Mouse (Mus musculus) kidney, embryonic 14.5 days (tissue): ENCODE measurements around the gene Rnf187. TPM values are rescaled to one million over a fixed set of nuclear protein-coding genes. Genes with fewer than 3 reads are reported as not detected.

Experiments used
- ATAC-seq: fragments of 200-750 bp; cut with Nextera tagmentation; 2 replicates; pipeline ENCODE4 v1.8.0; 2017; ENCODE audit warnings: moderate number of reproducible peaks, mild to moderate bottlenecking, moderate TSS enrichment, moderate library complexity; ENCODE audit not compliant: low FRiP score, low TSS enrichment
- H3K27ac ChIP-seq: fragments of 300-500 bp; sonication (generic); 2 replicates; pipeline ENCODE4 v1.5.1; 2014; ENCODE audit warnings: low read depth, mild to moderate bottlenecking, low read length, moderate library complexity, mixed read lengths
- H3K27me3 ChIP-seq: fragments of 300-500 bp; sonication (generic); 2 replicates; pipeline ENCODE4 v1.6.1; 2014; ENCODE audit warnings: mild to moderate bottlenecking, low read length; ENCODE audit not compliant: control insufficient read depth, insufficient read depth
- H3K36me3 ChIP-seq: fragments of 300-500 bp; sonication (generic); 2 replicates; pipeline ENCODE4 v1.6.1; 2014; ENCODE audit warnings: low read length, mixed read lengths; ENCODE audit not compliant: control insufficient read depth, insufficient read depth
- H3K4me1 ChIP-seq: fragments of 300-500 bp; sonication (generic); 2 replicates; pipeline ENCODE4 v1.6.1; 2014; ENCODE audit warnings: low read length, mixed read lengths; ENCODE audit not compliant: control insufficient read depth, insufficient read depth
- H3K4me2 ChIP-seq: fragments of 300-500 bp; sonication (generic); replicated peaks from 2 replicates; pipeline ENCODE4 v1.6.1; 2014; ENCODE audit warnings: low read depth, mild to moderate bottlenecking, low read length
- H3K4me3 ChIP-seq: fragments of 300-500 bp; sonication (generic); 2 replicates; pipeline ENCODE4 v1.5.1; 2014; ENCODE audit warnings: mild to moderate bottlenecking, low read length
- H3K9ac ChIP-seq: fragments of 300-500 bp; sonication (generic); 2 replicates; pipeline ENCODE4 v1.6.1; 2014; ENCODE audit warnings: low read depth, mild to moderate bottlenecking, low read length, moderate library complexity
- H3K9me3 ChIP-seq: fragments of 300-500 bp; sonication (generic); 2 replicates; pipeline ENCODE4 v1.6.1; 2016; ENCODE audit warnings: low read length; ENCODE audit not compliant: control insufficient read depth
- WGBS: fragments of 180-500 bp; shearing (Covaris S2); extraction: QIAGEN DNeasy Blood & Tissue Kit; methylation state at CpG from one replicate; pipeline ENCODE4 v1.1.7; 2014; 5-methylcytosine and 5-hydroxymethylcytosine counted together
- polyA plus RNA-seq: library from polyadenylated mRNA; unstranded; fragments of >200 nt; fragmentation: Nextera tagmentation; extraction: Ambion mirVana; gene quantifications from 2 replicates; pipeline ENCODE4 v1.2.1, GENCODE M21; 2014

Gene Rnf187
- polyA plus RNA-seq, 1 experiment from 2014 or later: 304 TPM

DNA sequence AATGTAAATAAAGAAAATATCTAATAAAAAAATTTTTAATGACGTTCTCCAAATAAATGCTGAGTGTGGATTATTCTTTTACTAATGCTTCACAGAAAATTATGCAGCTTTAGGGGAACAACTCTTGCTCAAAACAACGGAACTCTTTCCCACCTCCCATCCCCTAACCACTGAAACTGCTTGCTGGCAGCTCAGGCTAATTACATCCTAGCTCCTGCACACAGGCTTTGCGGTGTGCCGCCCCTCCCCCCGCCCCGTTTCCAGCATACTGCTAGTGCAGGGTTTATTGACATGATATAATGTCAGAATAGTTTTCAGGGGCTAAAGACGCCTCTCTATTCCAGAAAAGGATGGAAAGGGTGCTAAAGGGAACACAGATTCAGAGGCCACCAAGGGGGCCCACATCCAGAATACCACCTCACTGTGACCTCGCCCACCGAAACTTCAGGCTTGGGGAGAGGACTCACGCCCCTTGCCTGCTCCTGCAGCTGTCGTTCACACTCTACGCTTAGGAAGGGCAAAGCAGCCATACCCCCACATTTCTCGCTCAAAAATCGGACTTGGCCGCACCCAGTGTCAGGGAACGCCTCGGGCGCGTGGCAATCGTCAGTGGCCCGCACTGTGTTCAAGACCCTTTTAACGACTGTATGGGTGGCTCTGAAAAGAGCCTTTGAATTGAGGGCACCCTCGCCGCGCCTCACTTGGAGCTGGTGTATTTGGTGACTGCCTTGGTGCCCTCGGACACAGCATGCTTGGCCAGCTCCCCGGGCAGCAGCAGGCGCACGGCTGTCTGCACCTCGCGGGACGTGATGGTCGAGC, 14.8 kb upstream of the Rnf187 start:
- Histone ChIP-seq H3K4me1 (peaks cover 20% of the 10 kb centered on the region; the same call in 1 of the 2 replicates), H3K27me3 (0 out of 2 replicates have a peak, but pooled peaks cover 3% of the 10 kb centered on the region), H3K9ac (peak overlapping the region; percentile 93), H3K9me3 (no peaks in the 10 kb centered on the region), H3K4me3 (peak overlapping the region; percentile 56), H3K36me3 (peaks cover 11% of the 10 kb centered on the region), H3K27ac (peak overlapping the region; percentile 100), H3K4me2 (peak overlapping the region; percentile 79)
- WGBS: 1% methylated on average over 33 of the region's 33 CpGs
- peak; percentile 5 for ATAC-seq

DNA sequence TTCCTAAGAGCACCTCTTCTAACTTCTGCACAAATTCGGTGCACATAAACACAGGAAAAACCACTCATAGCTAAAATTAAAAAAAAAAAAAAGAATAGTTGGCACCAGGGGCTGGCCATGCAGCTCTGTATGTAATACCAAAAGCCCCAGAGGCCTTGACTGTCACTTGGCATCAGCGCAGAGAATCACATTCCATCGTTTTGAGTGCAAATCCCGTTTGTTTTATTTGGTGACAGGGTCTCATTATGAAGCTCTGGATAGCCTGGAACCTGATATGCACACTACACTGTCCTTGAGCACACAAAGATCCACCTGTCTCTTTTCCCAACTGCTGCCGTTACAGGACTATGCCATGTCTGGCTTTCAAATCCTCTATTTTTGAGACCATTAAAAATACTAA, 12.5 kb upstream of the Rnf187 start:
- no peak for ATAC-seq
- H3K4me3 ChIP-seq: no peak overlapping the region
- no peak overlapping the region for H3K4me2 ChIP-seq
- H3K9me3 ChIP-seq: no peaks in the 10 kb centered on the region
- 0 out of 2 replicates have a peak, but pooled peaks cover 3% of the 10 kb centered on the region for H3K27me3 ChIP-seq
- H3K9ac ChIP-seq: no peak overlapping the region
- H3K27ac ChIP-seq: no peak overlapping the region
- WGBS: 70% methylated on average over 5 of the region's 5 CpGs
- no peaks in the 10 kb centered on the region; the same call in 1 of the 2 replicates for H3K36me3 ChIP-seq
- H3K4me1 ChIP-seq: peaks cover 11% of the 10 kb centered on the region; the same call in 1 of the 2 replicates

DNA sequence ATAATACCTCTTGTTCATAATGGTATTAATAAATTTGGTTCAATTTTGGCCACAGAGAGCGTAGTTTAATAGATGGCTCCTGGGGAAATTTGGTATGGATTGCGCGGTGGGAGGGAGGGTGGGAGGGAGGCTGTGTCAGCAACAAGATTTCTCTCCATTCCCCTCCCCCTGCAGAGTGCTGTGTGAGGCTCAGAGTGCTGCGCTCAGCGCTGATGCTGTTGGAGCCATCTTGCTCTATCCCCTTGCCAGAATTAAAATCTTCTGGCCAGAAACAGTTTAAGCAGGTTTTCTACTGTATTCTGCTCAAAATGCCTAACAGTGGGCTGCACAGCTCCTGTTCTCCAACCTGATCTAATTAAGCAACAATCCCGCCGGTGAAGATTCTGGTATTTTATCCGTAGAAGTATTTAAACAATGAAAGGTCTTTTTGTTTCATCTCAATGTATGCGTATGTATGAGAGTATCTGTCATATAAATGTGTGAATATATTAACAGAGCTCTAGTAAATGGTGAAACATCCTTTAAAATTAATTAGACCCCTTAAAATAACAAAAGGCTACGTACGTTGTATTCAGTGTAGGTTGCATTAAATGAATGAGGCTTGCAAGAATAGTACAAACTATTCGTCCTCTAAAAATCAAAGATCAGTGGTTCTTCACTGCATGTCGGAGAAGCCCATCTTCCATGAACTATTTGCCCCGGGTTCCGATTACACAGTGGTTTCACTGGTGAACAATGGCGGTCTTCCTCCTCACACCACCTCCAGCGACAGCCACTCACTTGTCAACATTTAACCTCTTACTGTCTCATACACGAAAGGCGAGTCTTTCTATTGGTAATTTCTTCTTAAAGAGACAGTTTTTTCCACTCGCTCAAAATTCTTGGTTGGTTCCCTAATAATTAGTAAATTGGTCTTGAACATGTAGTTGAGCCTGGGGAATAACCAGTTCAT, 11.0 kb upstream of the Rnf187 start:
- 0 out of 2 replicates have a peak, but pooled peaks cover 5% of the 10 kb centered on the region for H3K4me1 ChIP-seq
- H3K4me2 ChIP-seq: peak overlapping the region; percentile 65
- H3K4me3 ChIP-seq: peak overlapping the region; percentile 44
- 6% methylated on average over 20 of the region's 20 CpGs for WGBS
- H3K36me3 ChIP-seq: no peaks in the 10 kb centered on the region
- ATAC-seq: 0 out of 2 replicates have a peak, but pooled peaks have one; percentile 28
- peak overlapping the region; percentile 63 for H3K9ac ChIP-seq
- H3K27me3 ChIP-seq: 0 out of 2 replicates have a peak, but pooled peaks cover 3% of the 10 kb centered on the region
- peak overlapping the region; percentile 92 for H3K27ac ChIP-seq
- no peaks in the 10 kb centered on the region for H3K9me3 ChIP-seq

DNA sequence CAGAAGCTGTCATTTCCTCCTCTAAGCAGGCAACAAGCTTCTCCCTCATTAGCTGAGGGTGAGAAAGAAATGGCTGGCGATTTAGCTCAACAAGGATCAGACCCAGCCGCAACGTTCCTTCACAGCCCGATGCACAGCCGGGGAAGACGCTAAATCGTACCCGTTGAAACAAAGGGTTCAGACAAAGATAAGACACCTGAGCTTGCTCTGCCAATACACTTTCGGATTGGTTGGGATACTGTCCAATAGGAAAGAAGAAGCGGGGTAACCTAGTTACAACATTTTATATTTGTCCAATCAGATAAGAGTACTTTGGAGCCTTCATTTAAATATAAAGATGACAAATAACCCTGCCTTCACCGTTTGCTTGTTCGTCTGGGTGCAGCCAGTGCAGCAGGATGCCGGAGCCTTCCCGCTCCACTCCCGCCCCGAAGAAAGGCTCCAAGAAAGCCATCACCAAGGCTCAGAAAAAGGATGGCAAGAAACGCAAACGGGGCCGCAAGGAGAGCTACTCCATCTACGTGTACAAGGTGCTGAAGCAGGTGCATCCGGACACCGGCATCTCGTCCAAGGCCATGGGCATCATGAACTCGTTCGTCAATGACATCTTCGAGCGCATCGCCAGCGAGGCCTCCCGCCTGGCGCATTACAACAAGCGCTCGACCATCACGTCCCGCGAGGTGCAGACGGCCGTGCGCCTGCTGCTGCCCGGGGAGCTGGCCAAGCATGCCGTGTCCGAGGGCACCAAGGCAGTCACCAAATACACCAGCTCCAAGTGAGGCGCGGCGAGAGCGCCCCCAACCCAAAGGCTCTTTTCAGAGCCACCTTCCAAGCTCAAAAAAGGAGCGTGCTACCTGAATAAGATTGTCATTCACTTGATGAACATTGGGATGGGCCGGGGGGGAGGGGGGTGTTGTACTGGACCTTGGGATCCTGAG, 10.1 kb upstream of the Rnf187 start, which contains the start of gene Hist3h2ba:
Hist3h2ba (plus strand) TSS at position 379 of the 938 bp plus-strand sequence.
- Histone ChIP-seq H3K4me3 (peak within 1 kb of the TSS; percentile 44), H3K27me3 (0 out of 2 replicates have a peak, but pooled peaks cover 3% of the 10 kb centered on the region), H3K9ac (peak within 1 kb of the TSS; percentile 63), H3K4me1 (0 out of 2 replicates have a peak, but pooled peaks cover 8% of the 10 kb centered on the region), H3K4me2 (peak within 1 kb of the TSS; percentile 65), H3K36me3 (no peaks in the 10 kb centered on the region), H3K9me3 (no peaks in the 10 kb centered on the region), H3K27ac (peak within 1 kb of the TSS; percentile 94)
- peak; percentile 92 for ATAC-seq
- under 1% methylated on average over 48 of the region's 48 CpGs for WGBS

DNA sequence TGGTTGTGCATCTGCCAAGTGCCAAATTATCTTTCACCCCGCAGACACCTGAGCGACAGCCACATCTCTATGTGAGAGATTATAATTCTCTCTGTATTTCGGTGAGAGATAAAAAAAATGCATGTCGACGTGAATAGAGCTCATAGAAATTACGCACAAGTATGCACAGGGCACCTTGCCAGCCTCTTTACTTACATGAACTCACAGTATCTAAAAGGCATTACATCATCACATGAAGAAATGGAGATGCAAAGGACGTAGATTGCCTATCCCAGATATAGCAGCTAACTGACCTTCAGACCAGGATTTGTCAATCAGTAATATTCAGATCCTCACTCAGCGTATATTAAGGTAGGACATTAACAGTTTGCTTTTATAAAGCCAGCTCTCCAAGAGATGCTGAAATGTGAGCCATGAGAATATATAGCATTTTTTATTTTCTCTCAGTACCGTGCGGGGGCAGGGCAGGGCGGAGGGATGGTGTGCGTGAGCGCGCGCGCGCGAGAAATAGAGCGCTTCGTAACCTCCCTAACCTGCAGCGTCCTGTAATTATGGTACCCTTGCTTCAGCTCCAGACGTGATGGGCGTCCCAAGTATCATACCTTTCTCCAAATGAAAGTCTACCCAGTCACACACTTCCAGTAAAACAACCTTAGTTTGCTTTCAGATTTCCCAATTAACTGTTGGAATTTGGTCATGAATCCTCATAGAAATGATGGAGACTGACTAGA, 9.2 kb upstream of the Rnf187 start:
- Histone ChIP-seq H3K4me3 (peak overlapping the region; percentile 44), H3K27me3 (0 out of 2 replicates have a peak, but pooled peaks cover 3% of the 10 kb centered on the region), H3K4me2 (peak overlapping the region; percentile 65), H3K9me3 (no peaks in the 10 kb centered on the region), H3K36me3 (no peaks in the 10 kb centered on the region), H3K4me1 (0 out of 2 replicates have a peak, but pooled peaks cover 12% of the 10 kb centered on the region), H3K9ac (peak overlapping the region; percentile 56; the same call in 1 of the 2 replicates), H3K27ac (peak overlapping the region; percentile 94)
- ATAC-seq: no peak
- WGBS: 18% methylated on average over 23 of the region's 23 CpGs

DNA sequence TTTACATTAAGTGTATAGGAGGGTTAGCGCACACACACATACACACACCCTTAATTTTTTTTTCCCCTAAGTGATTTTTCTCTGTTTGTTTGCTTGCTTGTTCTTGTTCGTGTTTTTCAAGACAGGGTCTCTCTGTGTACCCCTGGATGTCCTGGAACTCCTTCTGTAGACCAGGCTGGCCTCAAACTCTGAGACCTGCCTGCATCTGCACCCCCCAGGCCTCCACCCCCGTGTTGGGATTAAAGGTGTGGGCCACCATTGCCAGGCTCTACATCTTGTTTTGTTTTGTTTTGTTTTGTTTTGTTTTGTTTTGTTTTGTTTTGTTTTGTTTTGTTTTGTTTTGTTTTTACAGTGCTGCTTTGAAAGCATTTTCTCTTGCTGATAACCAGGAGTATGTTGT, 8.6 kb upstream of the Rnf187 start:
- no peak overlapping the region for H3K4me3 ChIP-seq
- no peak overlapping the region for H3K4me2 ChIP-seq
- 0 out of 2 replicates have a peak, but pooled peaks cover 3% of the 10 kb centered on the region for H3K27me3 ChIP-seq

DNA sequence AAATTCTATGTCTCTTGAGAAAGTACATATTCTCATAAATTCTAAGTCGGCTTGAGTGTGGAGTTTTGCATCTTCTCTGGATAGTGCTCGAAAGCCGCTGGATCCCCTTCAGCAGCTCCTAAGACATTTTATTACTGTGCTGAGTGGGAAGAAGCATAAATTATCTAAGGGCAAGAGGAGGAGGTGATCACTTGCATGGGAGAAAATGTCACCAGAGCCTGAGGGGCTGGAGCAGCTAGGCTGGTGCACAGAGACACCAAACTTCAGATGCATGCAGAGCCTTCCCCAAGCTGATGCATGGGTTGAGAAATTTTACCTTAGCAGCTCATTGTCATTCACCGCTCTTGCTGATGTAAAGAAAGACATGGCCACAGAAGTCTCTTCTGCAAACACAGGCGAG, 5.4 kb upstream of the Rnf187 start:
- no peak overlapping the region for H3K4me3 ChIP-seq
- H3K4me1 ChIP-seq: 0 out of 2 replicates have a peak, but pooled peaks cover 12% of the 10 kb centered on the region
- H3K9ac ChIP-seq: no peak overlapping the region
- H3K36me3 ChIP-seq: no peaks in the 10 kb centered on the region
- no peak overlapping the region for H3K27ac ChIP-seq
- no peaks in the 10 kb centered on the region for H3K9me3 ChIP-seq
- no peak overlapping the region for H3K4me2 ChIP-seq
- H3K27me3 ChIP-seq: no peaks in the 10 kb centered on the region
- WGBS: 43% methylated on average over 5 of the region's 5 CpGs
- no peak for ATAC-seq

More for the DNA sequence above, 8.6 kb upstream of the Rnf187 start:
- 85% methylated on average over 3 of the region's 3 CpGs for WGBS
- Histone ChIP-seq H3K9me3 (no peaks in the 10 kb centered on the region), H3K27ac (no peak overlapping the region), H3K36me3 (no peaks in the 10 kb centered on the region), H3K9ac (no peak overlapping the region), H3K4me1 (0 out of 2 replicates have a peak, but pooled peaks cover 12% of the 10 kb centered on the region)
- no peak for ATAC-seq
